Mouse (Mus musculus) lung, postnatal 0 days (tissue): ENCODE data around the gene Krtap5-1.
"Not testable (repeated sequence)": the region's sequence is repeated elsewhere in the genome, so short reads cannot be mapped to it uniquely, and the experiment has no call there.

ENCODE experiments used
- CTCF ChIP-seq: IDR thresholded peaks from 2 replicates; pipeline ENCODE4 v1.5.1; 2016; ENCODE audit warnings: antibody characterized with exemption, mild to moderate bottlenecking
- EP300 ChIP-seq: IDR thresholded peaks from 2 replicates; pipeline ENCODE4 v1.6.1; 2016; ENCODE audit warnings: antibody characterized with exemption, mild to moderate bottlenecking, control low read depth

DNA sequence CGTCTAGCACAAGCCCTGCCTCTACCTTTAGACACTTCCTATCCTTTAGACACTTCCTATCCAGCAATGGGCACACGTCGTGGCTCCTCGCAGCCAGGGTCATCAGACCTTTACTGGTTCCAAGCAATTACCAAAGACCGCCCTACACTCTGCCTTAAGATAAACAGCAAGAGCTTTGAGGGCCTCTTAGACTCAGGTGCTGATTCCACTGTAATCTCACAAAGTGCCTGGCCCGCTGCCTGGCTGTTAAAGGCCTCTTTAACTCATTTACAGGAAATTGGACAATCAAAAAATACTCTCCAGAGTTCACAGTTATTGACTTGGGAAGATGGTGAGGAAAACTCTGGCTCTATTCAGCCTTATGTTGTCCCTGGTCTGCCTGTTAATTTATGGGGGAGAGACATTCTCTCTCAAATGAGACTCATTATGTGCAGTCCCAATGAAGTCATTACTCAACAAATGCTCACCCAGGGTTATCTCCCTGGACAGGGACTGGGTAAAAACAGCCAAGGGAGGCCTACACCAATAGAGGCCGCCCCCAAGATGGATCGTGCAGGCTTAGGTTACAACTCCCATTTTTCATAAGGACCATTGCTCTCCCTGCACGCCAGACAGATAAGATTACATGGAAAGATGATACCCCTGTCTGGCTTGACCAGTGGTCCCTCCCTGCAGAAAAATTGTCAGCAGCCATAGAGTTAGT is 10.9 kb downstream of the Krtap5-1 start:
- not testable (repeated sequence) for TF ChIP-seq CTCF
- TF ChIP-seq EP300: peak; percentile 61; the same call in 1 of the 2 replicates
